Mouse (Mus musculus): ENCODE results near the gene Rpl3. TPM values are rescaled to one million over a fixed set of nuclear protein-coding genes. Genes with fewer than 3 reads are reported as not detected.

Gene Rpl3
- polyA plus RNA-seq, 1 experiment from 2014 or later = 612 TPM

DNA sequence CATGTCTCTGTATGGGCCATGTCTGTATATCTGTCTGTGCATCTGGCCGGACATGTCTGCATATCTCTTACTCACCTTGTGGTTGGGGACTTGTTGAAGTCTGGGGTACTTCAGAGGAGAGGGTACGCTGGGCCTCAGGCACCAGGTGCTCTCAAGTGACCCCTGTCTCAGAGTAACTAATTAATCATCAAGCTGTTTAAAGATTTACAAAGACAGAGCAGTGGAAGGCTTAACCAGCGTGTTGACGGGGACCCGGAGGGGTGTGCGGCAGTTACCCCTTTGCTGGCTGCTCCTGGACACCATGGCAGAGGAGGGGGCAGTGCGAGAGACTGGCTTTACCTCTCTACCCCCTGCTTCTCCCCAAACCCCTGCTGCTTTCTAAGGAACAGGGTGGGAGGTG, 32.1 kb downstream of the Rpl3 start:
- Histone ChIP-seq H3K27me3 (no peaks in the 10 kb centered on the region), H3K4me2 (replicated peaks) (no peak overlapping the region), H3K9me3 (no peaks in the 10 kb centered on the region), H3K4me3 (replicated peaks) (no peak overlapping the region), H3K4me1 (replicated peaks) (peaks cover 8% of the 10 kb centered on the region; the same call in 1 of the 2 replicates), H3K9ac (replicated peaks) (no peak overlapping the region), H3K27ac (no peak overlapping the region), H3K36me3 (no peaks in the 10 kb centered on the region)
- no peak for ATAC-seq
- WGBS = 89% methylated on average over 7 of the region's 7 CpGs

DNA sequence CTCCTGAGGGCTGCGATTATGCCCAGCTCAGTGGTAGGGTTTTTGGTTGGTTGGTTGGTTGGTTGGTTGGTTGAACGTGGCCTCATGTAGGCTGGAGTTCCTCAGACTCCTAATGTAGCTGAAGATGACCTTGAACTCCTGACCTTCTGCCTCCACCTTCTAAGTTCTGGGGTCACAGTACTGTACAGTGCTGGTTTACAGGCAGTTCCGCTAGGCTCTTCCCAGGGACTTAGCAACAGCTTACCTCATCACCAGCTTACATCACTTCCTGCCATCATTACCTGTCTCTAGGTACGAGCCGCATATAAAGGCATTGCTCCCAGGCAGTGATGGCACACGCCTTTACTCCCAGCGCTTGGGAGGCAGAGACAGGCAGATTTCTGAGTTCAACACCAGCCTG, 33.5 kb downstream of the Rpl3 start:
- WGBS = 94% methylated on average over 7 of the region's 7 CpGs
- ATAC-seq = no peak
- Histone ChIP-seq H3K36me3 (no peaks in the 10 kb centered on the region), H3K27me3 (no peaks in the 10 kb centered on the region), H3K4me1 (replicated peaks) (peaks cover 8% of the 10 kb centered on the region; the same call in 1 of the 2 replicates), H3K4me3 (replicated peaks) (no peak overlapping the region), H3K9me3 (no peaks in the 10 kb centered on the region), H3K27ac (no peak overlapping the region), H3K9ac (replicated peaks) (no peak overlapping the region), H3K4me2 (replicated peaks) (no peak overlapping the region)

DNA sequence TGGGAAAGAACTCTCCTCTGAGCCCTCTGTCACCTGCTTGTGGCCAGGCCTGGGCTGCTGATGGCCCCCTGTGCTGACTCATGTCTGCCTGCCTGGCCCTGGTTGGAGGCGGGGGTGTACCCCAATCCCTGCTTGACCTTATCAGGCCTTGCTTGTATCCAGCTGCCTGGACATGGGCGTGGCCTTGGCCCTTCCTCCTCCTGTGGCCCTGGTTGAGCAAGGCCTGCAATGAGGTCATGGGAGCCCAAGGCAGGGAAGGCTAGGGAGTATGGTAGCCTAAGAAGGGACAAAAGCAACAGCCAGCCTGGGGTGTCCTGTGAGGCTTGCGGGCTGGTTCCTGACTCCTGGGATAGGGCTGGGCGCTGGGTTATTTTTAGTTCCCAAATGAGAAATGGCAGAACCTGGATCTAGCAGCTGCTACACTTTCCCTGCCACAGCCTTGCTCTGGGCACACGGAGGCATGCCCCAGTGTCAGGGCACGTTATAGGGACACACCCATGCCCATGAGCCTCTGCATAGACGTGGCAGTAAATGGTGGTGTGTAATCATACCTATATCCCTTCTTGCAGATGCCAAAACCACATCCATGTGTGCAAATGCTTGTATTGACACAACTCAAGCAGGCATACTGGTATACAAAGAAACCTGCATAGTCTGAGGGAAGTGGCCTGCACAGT, 37.5 kb downstream of the Rpl3 start:
- 89% methylated on average over 7 of the region's 7 CpGs for WGBS
- no peak overlapping the region for H3K4me3 ChIP-seq (replicated peaks)
- no peaks in the 10 kb centered on the region for H3K9me3 ChIP-seq
- no peaks in the 10 kb centered on the region for H3K27me3 ChIP-seq
- H3K27ac ChIP-seq = no peak overlapping the region
- no peak overlapping the region for H3K4me2 ChIP-seq (replicated peaks)
- no peak for ATAC-seq
- H3K9ac ChIP-seq (replicated peaks) = no peak overlapping the region
- no peaks in the 10 kb centered on the region for H3K36me3 ChIP-seq
- peaks cover 8% of the 10 kb centered on the region; the same call in 1 of the 2 replicates for H3K4me1 ChIP-seq (replicated peaks)

DNA sequence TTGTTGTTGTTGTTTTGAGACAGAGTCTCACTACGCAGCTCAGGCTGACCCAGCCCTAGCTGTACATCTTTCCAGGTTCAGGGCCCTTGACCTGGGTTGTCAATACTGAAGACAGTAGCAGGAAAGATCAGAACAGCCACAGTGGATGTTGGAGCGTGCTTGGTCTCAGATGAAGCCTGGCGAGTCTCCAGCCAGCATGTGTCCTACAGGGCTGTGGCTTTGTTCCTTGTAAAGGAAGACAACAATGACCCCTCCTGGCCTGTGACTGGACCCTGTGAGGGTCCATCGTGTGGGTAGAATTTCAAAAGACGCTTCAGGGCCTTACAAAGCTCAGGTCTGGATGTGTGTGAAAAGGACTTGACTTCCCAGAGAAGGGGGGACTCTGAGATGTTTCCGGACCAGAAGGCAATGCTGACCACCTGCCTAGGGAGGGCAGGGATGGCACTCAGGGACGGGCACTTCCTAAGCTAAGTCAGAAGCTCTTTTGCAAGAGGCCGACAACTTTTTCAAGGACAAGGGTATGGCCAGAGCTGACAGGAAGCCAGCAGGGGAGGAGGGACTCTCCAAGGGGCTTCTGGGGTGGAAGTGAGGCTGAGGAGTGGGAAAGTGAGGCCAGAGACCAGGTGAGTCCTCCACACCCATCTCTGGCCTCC, 38.2 kb downstream of the Rpl3 start:
- H3K4me2 ChIP-seq (replicated peaks) = no peak overlapping the region
- peaks cover 8% of the 10 kb centered on the region; the same call in 1 of the 2 replicates for H3K4me1 ChIP-seq (replicated peaks)
- no peak overlapping the region for H3K27ac ChIP-seq
- H3K9me3 ChIP-seq = no peaks in the 10 kb centered on the region
- H3K36me3 ChIP-seq = no peaks in the 10 kb centered on the region
- WGBS = 67% methylated on average over 8 of the region's 8 CpGs
- no peak overlapping the region for H3K9ac ChIP-seq (replicated peaks)
- ATAC-seq = no peak
- H3K27me3 ChIP-seq = no peaks in the 10 kb centered on the region
- H3K4me3 ChIP-seq (replicated peaks) = no peak overlapping the region

DNA sequence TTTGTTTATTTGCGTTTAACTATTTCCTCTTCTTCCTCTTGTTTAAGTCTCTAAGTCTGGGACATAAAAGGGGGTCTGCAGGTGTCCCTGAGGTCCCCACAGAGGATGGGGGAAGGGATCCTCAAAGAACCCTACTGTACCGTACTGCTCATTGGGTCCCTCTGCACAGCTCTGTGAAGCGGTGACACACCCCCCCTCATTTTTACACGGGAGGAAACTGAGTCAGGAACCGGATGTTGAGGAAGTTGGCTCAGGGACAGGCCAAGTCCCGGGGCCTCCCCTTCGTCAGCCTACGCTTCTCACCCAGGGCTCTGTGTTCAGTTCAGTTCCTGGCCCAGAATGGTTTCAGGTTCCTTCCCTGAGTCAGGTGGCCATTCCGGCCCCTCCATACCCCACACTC, 39.9 kb downstream of the Rpl3 start:
- Histone ChIP-seq H3K4me1 (replicated peaks) (peaks cover 7% of the 10 kb centered on the region; the same call in 1 of the 2 replicates), H3K9ac (replicated peaks) (no peak overlapping the region), H3K4me3 (replicated peaks) (no peak overlapping the region), H3K4me2 (replicated peaks) (no peak overlapping the region), H3K27ac (no peak overlapping the region), H3K27me3 (no peaks in the 10 kb centered on the region), H3K9me3 (no peaks in the 10 kb centered on the region), H3K36me3 (no peaks in the 10 kb centered on the region)
- WGBS = 85% methylated on average over 9 of the region's 9 CpGs
- ATAC-seq = no peak

DNA sequence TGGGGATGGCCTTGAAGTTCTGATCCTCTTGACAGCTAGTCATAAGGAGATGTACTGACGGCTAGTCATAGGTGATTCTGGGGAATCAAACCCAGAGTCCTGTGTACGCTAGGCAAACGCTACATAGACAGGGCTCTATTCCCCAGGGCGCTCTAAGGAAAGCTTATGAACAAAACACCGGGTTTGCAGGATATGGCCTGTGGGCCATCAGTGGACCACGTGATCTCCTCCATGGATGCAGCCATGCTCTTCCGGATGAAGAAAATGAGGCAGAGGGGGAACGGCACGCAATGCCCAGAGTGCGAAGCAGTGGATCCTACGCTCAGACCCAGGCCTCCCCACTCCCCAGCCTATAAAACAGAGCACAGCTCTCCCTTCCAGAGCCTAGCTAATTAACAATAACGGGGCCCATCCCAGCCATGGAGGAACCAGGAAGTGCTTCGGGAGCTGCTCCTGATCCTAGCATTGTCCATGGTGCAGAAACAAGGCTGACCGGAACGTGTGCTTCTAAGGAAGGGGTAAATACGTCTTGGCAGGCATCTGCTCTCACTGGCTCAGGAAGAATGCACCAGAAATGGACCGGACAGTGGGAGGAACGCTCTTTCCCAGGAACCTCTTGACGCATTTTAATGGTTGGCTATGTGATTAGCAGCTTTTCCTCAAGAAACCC, 40.4 kb downstream of the Rpl3 start:
- ATAC-seq = no peak
- Histone ChIP-seq H3K4me3 (replicated peaks) (no peak overlapping the region), H3K4me1 (replicated peaks) (peaks cover 6% of the 10 kb centered on the region; the same call in 1 of the 2 replicates), H3K9ac (replicated peaks) (no peak overlapping the region), H3K9me3 (no peaks in the 10 kb centered on the region), H3K27me3 (no peaks in the 10 kb centered on the region), H3K27ac (no peak overlapping the region), H3K4me2 (replicated peaks) (no peak overlapping the region), H3K36me3 (no peaks in the 10 kb centered on the region)
- WGBS = 80% methylated on average over 19 of the region's 19 CpGs

DNA sequence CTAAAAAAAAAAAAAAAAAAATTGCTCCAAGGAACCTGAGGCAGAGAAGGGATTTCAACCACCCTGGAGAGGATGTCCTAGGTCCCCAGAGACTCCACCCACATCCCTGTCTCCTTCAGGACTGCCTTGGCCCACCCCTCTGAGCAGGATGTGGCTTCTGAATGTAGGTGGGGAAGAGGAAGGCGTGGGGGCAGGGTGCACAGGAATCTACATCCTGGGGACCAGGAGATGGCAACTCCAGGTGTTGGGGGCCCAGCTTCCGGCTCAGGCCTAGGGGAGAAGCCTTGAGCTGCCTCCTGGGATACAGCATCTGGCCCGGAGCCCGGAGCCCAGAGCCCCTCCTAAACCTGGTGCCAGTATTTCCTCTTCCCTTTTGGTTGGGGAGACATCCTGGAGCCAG, 41.6 kb downstream of the Rpl3 start:
- no peak for ATAC-seq
- 91% methylated on average over 4 of the region's 4 CpGs for WGBS
- Histone ChIP-seq H3K36me3 (no peaks in the 10 kb centered on the region), H3K9me3 (peaks cover 4% of the 10 kb centered on the region; the same call in 1 of the 2 replicates), H3K9ac (replicated peaks) (no peak overlapping the region), H3K4me2 (replicated peaks) (no peak overlapping the region), H3K4me1 (replicated peaks) (peaks cover under 1% of the 10 kb centered on the region; the same call in 1 of the 2 replicates), H3K4me3 (replicated peaks) (no peak overlapping the region), H3K27ac (no peak overlapping the region), H3K27me3 (no peaks in the 10 kb centered on the region)

DNA sequence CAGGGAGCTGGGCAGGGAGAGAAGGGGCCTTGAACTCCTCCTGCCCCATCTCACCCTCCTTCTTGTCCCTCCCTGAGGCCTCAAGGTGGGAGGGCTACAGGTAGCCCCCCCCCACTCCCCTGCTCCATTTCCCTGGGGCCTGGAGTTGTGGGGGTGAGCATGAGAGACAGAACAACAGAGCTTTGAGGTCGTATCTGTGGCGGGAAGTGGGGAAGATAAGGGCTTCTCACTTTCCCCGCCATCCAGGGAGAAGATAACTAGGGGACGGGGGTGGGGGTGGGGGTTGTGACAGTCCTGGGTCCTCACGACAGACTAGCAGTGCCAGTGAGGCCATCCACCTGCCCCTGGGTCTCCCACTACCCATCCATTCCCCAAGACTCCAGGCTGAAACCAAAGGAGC, 43.7 kb downstream of the Rpl3 start:
- Histone ChIP-seq H3K36me3 (no peaks in the 10 kb centered on the region), H3K27ac (no peak overlapping the region), H3K4me1 (replicated peaks) (no peaks in the 10 kb centered on the region), H3K9ac (replicated peaks) (no peak overlapping the region), H3K4me2 (replicated peaks) (no peak overlapping the region), H3K9me3 (peaks cover 4% of the 10 kb centered on the region; the same call in 1 of the 2 replicates), H3K4me3 (replicated peaks) (no peak overlapping the region), H3K27me3 (no peaks in the 10 kb centered on the region)
- 59% methylated on average over 5 of the region's 5 CpGs for WGBS
- ATAC-seq = no peak

DNA sequence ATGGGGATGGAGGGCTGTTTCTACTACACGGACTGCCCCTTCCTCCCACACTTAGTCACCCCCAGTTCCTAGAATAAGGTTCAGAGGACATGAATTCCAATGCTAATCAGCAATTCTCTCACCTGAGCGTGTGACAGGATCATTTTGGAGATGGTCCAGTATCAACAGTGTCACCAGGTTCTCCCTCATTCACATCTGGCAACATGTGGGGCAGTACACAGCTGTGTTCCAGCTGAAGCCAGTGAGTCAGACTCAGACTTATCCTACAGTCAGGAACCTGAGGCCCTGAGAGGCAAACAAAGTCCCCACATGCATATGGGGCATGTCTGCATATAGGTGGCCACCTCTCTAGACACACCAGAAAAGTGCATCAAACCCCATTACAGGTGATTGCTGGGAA, 44.4 kb downstream of the Rpl3 start:
- ATAC-seq = no peak
- WGBS = 87% methylated on average over 2 of the region's 2 CpGs

DNA sequence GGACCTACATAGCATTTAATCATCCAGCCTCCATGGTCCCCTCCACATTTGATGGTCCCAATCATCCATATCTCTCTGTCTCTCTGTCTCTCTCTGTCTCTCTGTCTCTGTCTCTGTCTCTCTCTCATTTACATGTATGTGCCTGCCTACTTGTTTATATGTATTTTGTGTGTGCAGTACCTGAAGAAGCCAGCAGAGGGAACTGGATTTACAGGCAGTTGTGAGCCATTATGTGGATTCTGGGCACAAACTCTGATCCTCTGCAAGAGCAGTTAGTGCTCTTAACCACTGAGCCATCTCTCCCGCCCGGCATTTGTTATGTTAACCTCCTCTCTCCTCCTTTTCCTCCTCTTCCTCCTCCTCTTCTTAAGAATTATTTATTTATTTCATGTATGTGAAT, 45.9 kb downstream of the Rpl3 start:
- ATAC-seq = no peak
- Histone ChIP-seq H3K4me2 (replicated peaks) (no peak overlapping the region), H3K9ac (replicated peaks) (no peak overlapping the region), H3K36me3 (no peaks in the 10 kb centered on the region), H3K4me3 (replicated peaks) (no peak overlapping the region), H3K27me3 (no peaks in the 10 kb centered on the region), H3K27ac (no peak overlapping the region), H3K4me1 (replicated peaks) (no peaks in the 10 kb centered on the region), H3K9me3 (peaks cover 4% of the 10 kb centered on the region; the same call in 1 of the 2 replicates)
- 97% methylated on average over 2 of the region's 2 CpGs for WGBS

More for the DNA sequence above, 44.4 kb downstream of the Rpl3 start:
- no peak overlapping the region for H3K4me2 ChIP-seq (replicated peaks)
- H3K27ac ChIP-seq = no peak overlapping the region
- H3K9ac ChIP-seq (replicated peaks) = no peak overlapping the region
- no peaks in the 10 kb centered on the region for H3K27me3 ChIP-seq
- peaks cover 4% of the 10 kb centered on the region; the same call in 1 of the 2 replicates for H3K9me3 ChIP-seq
- H3K4me3 ChIP-seq (replicated peaks) = no peak overlapping the region
- no peaks in the 10 kb centered on the region for H3K36me3 ChIP-seq
- no peaks in the 10 kb centered on the region for H3K4me1 ChIP-seq (replicated peaks)

DNA sequence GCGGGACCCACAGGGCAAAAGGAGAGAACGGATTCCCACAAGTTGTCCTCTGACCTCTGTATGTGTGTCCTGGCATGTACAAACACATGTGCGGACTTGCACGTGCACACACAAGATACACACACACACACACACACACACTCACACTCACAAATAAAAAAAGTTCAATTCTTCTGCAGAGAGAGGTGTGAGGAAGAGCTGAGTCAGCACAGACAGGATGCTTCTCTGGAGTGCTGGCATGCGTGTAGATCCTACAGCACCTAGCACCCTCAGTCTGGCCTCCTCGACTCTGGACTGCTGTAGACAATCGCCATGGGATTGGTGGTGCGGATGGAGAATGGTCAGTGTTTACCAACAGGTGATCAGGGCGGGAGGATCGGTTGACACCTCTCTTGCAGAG, 47.4 kb downstream of the Rpl3 start:
- no peak for ATAC-seq
- Histone ChIP-seq H3K4me2 (replicated peaks) (no peak overlapping the region), H3K9ac (replicated peaks) (no peak overlapping the region), H3K4me3 (replicated peaks) (no peak overlapping the region), H3K4me1 (replicated peaks) (no peaks in the 10 kb centered on the region), H3K27me3 (no peaks in the 10 kb centered on the region), H3K27ac (no peak overlapping the region), H3K9me3 (peaks cover 4% of the 10 kb centered on the region; the same call in 1 of the 2 replicates), H3K36me3 (no peaks in the 10 kb centered on the region)
- WGBS = 89% methylated on average over 10 of the region's 10 CpGs

DNA sequence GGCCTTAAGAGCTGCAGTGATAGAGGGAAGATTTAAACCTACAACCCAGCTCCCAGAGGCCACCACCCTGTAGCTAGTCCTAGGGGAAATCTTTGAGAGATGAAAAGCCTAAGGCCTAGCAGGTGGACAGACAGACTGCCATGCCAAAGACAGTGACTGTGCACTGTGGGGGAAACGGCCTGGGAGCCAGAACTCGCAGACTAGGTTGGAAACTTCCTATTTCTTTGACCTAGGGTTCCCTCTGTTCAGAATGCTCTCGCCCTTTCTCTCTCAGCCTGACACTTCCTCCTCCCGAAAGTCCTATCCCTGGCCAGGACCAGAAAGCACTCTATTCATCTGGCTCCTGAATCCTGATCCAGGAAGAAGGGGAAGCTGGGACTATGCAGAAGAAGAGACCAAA, 49.5 kb downstream of the Rpl3 start:
- Histone ChIP-seq H3K27ac (no peak overlapping the region), H3K9ac (replicated peaks) (no peak overlapping the region), H3K27me3 (no peaks in the 10 kb centered on the region), H3K4me1 (replicated peaks) (no peaks in the 10 kb centered on the region), H3K4me3 (replicated peaks) (no peak overlapping the region), H3K4me2 (replicated peaks) (no peak overlapping the region), H3K9me3 (peaks cover 4% of the 10 kb centered on the region; the same call in 1 of the 2 replicates), H3K36me3 (no peaks in the 10 kb centered on the region)
- WGBS = 79% methylated on average over 4 of the region's 4 CpGs
- ATAC-seq = no peak

All from midbrain, embryonic 13.5 days (tissue).